In the genomic region with DNA sequence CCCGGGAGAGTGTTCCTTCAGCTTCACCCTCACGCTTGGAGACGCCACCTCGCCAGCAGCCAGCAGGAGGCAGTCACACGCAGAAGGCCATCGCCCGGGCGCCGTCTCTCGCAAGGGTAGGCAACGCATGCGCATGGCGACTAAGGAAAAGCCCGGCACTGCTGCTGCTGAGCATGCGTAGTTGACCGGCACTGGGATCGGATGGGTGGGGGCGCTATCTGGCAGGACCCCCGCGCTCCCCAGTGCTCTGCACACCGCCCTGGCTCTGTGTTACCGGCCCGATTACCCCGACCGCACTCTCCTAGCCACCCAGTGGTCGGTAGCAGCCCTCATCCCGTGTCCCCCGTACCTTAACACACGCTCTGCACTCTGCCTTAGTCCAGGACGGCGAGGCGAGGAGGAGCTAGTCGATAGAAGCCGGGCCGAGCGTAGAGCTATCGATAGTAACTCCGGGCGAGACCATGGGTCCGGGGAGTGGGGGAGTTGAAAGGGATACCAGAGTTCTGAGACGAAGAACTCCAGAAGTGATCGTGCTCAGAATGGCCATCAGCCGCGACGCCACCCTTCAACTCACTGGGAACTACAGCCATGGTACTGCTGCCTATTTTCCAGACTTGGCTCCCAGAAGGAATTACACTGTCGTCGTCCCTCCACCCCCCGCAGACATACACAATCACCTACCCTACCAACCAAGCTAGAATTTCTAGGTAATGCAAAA, we compare ENCODE assay signal across 8 mouse cellular contexts. TPM values are rescaled to one million over a fixed set of nuclear protein-coding genes. Genes with fewer than 3 reads are reported as not detected.
A peak's percentile ranks its signal among the peaks of the same experiment; 100 is the strongest.
DNase-seq lines count a peak whose midpoint lies in the region; ATAC-seq and TF ChIP-seq lines count a peak whose summit lies in the region.

A gene (minus strand): TSS at position 416 of the 718 bp plus-strand sequence.

- under 1% methylated on average over 48 of the region's 48 CpGs for WGBS in hindbrain, postnatal 0 days

- no peaks in the 10 kb centered on the region for H3K9me3 ChIP-seq in hindbrain, postnatal 0 days (ENCODE audit: low read length)

- no peaks in the 10 kb centered on the region for H3K27me3 ChIP-seq in hindbrain, postnatal 0 days (ENCODE audit: insufficient read depth, low read length)

- peak within 1 kb of the TSS; percentile 99 for H3K27ac ChIP-seq in gastrocnemius, adult 2 months
- peak within 1 kb of the TSS; percentile 96 for H3K27ac ChIP-seq in hindbrain, postnatal 0 days
- H3K27ac ChIP-seq in left cerebral cortex, adult 2 months = peak within 1 kb of the TSS; percentile 99

- DNase-seq in WW6 (ENCODE audit: low read depth, low spot score) = peak; percentile 91
- peak; percentile 95 to 98 for DNase-seq in cerebellum, postnatal 4 days (ENCODE audit: low spot score in 2 of 2)
- peak; percentile 98 for DNase-seq in gastrocnemius, adult 2 months
- peak; percentile 98 for DNase-seq in hindbrain, postnatal 0 days (ENCODE audit: low spot score)
- DNase-seq in left cerebral cortex, adult 2 months (ENCODE audit: extremely low spot score in 1 of 2, low spot score in 2 of 2) = peak; percentile 96 to 98
- DNase-seq in right cerebral cortex, adult 2 months (ENCODE audit: low spot score in 2 of 2) = peak; percentile 98 to 99
- DNase-seq in urinary bladder, postnatal 14 days (ENCODE audit: low spot score) = peak; percentile 97

- ATAC-seq in hindbrain, postnatal 0 days = peak; percentile 96
- ATAC-seq in megakaryocyte, adult 5-6 weeks (ENCODE audit: poor library complexity, severe bottlenecking) = peak; percentile 91

- H3K4me1 ChIP-seq in hindbrain, postnatal 0 days (ENCODE audit: insufficient read depth, low read length) = 0 out of 2 replicates have a peak, but pooled peaks cover 8% of the 10 kb centered on the region

- peak within 1 kb of the TSS; percentile 69 for H3K4me2 ChIP-seq in hindbrain, postnatal 0 days (ENCODE audit: low read depth, low read length)

- peak within 1 kb of the TSS; percentile 82 for H3K9ac ChIP-seq in hindbrain, postnatal 0 days (replicated peaks; ENCODE audit: low read length)

- H3K36me3 ChIP-seq in hindbrain, postnatal 0 days (ENCODE audit: insufficient read depth, low read length) = peaks cover 27% of the 10 kb centered on the region

- H3K4me3 ChIP-seq in gastrocnemius, adult 2 months = peak within 1 kb of the TSS; percentile 76
- H3K4me3 ChIP-seq in hindbrain, postnatal 0 days (ENCODE audit: low read length) = peak within 1 kb of the TSS; percentile 84
- H3K4me3 ChIP-seq in left cerebral cortex, adult 2 months = peak within 1 kb of the TSS; percentile 92

- peak; percentile 89 for TF ChIP-seq CTCF in gastrocnemius, adult 2 months (IDR thresholded peaks at IDR 0.05)
- TF ChIP-seq CTCF in hindbrain, postnatal 0 days (IDR thresholded peaks at IDR 0.05; ENCODE audit: low read depth) = peak; percentile 89
- peak; percentile 89 for TF ChIP-seq CTCF in left cerebral cortex, adult 2 months (IDR thresholded peaks at IDR 0.05)

- intact Hi-C loops in gastrocnemius, adult 2 months (cut with DNase I) = no loop called here
- intact Hi-C loops in left cerebral cortex, adult 2 months (cut with DNase I) = no loop called here

RNA-seq across cellular contexts. Expression of the gene that starts here (rescaled TPM):
- total RNA-seq in gastrocnemius, adult 2 months (2021) = 10 to 100 TPM; 12.1 to 14.8 TPM
- total RNA-seq in hindbrain, postnatal 0 days (2014; rRNA removed) = 45.9 and 55.3 TPM in 2 replicates
- 26.3 and 26.4 TPM in 2 replicates for polyA plus RNA-seq in hindbrain, postnatal 0 days (2015; fragmentation: Nextera tagmentation; extraction: Ambion mirVana)
- total RNA-seq in left cerebral cortex, adult 2 months (2021) = 10 to 100 TPM; 34.5 to 37.1 TPM
- 12.5 and 14.6 TPM in 2 replicates for total RNA-seq in megakaryocyte, adult 5-6 weeks (2015)
- 42.3 and 43.2 TPM in 2 replicates for total RNA-seq in megakaryocyte, adult 5-6 weeks (2017)

Comparison
In these comparisons a context has a peak if more than half of its experiments do, and no peak if none do; other contexts are left out.
1. Peak in every context shown above with its lines: DNase-seq, ATAC-seq, H3K4me3 ChIP-seq and H3K27ac ChIP-seq.